Mouse (Mus musculus) spleen, adult 2 months (tissue): ENCODE measurements at regions not wholly inside any gene's neighbourhood (a gene's known extent, or its start where the extent isn't known, plus 50 kb on each side); places are given as distances from the start of the nearest gene placed in this dataset.

Source experiments
- CTCF ChIP-seq: fragments of 200-500 bp; IDR thresholded peaks from 2 replicates; pipeline ENCODE4 v1.5.1; 2011; ENCODE audit warnings: mild to moderate bottlenecking, inconsistent platforms; ENCODE audit not compliant: insufficient read depth, insufficient read length, insufficient replicate concordance; ENCODE audit errors: extremely low read depth
- POLR2A ChIP-seq: fragments of 200-500 bp; IDR thresholded peaks from 2 replicates; pipeline ENCODE4 v1.6.1; 2011; ENCODE audit warnings: low read depth, low read length, inconsistent platforms

DNA sequence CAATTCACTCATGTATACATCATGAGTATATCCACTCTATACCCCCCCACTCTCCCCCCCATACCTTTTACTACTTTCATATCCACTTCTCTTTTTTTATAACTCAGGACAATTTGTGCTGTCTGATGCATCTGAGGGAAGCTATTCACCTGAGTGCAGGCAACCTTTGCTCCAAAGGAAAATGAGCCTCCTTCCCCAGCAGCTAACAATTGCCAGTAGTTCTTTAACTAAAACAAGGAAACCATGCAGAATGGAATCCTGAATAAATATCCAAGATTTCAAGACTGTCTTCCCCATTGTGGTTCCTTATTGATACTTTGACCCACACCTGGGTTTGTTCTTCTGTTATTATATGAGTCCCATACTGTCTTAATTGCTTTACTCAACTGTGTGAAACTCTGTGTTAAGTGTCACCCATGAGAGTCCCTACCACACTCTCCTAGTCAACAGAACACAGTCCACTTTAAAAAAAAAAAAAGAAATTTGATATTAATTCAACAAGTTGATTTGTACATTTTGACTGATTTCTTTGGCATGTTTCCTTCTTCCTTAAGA is 62.3 kb upstream of the D7Ertd443e start:
- TF ChIP-seq CTCF (no peak), POLR2A (no peak)
